Mouse (Mus musculus): ENCODE measurements around the gene Slc6a20a.

Slc6a20a gene

DNA sequence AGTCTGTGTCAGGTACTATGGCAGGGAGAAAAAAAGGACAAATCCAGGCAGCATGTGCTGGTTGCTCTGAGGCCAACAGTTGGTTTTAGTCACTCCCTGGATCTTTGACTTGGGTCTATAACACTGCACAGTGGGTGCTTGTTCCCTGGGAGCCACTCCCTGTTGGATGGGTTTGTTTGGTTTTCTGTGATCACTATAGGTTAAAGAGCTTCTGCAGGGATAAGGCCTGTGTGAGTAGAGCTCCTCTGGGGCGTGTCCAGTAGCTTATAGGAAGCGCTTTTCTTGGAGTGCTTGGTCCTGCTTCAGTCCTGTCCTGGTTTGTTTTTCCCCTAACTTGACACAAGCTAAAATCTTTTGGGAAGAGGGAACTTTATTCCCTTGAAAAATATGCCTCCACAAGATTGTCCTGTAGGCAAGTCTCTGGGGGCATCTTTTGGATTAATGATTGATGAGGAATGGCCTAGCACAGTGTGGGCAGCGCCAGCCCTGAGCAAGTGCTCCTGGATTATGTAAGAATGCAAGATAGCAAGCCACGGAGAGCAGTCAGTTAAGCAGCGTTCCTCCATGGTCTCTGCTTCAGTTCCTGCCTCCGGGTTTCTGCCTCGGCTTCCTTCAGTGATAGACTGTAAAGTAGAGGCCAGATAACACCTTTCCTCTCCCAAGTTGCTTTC lies 89.3 kb downstream of the Slc6a20a start:
- TF ChIP-seq GATA4 (IDR thresholded peaks at IDR 0.05; ENCODE audit: insufficient replicate concordance, low read length), result no peak
